Mouse (Mus musculus): Measurements from ENCODE around the gene Casp12. TPM values are rescaled to one million over a fixed set of nuclear protein-coding genes. Genes with fewer than 3 reads are reported as not detected.
A peak's percentile ranks its signal among the peaks of the same experiment; 100 is the strongest.
"Not testable (repeated sequence)": the region's sequence is repeated elsewhere in the genome, so short reads cannot be mapped to it uniquely, and the experiment has no call there.

The Casp12 gene
- total and polyA plus RNA-seq, 2 experiments from 2014 or later, result 1.3 to 1.4 TPM

DNA sequence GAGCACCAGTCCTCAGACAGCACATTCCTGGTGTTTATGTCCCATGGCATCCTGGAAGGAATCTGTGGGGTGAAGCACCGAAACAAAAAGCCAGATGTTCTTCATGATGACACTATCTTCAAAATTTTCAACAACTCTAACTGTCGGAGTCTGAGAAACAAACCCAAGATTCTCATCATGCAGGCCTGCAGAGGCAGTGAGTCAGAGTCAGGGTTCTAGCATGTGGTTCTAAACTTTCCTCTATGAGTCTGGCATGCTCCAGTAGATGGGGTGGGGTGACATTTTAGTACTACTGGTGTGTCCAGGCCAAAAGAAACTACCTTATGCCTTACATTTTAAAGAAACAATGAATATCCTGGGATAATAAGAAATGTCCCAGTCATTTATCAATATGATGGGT, 8.4 kb downstream of the Casp12 start:
- H3K4me3 ChIP-seq (ENCODE audit: low read length), result no peak overlapping the region
- TF ChIP-seq CTCF (IDR thresholded peaks at IDR 0.05; ENCODE audit: low read depth), result no peak
- 85% methylated on average over 2 of the region's 2 CpGs for WGBS

DNA sequence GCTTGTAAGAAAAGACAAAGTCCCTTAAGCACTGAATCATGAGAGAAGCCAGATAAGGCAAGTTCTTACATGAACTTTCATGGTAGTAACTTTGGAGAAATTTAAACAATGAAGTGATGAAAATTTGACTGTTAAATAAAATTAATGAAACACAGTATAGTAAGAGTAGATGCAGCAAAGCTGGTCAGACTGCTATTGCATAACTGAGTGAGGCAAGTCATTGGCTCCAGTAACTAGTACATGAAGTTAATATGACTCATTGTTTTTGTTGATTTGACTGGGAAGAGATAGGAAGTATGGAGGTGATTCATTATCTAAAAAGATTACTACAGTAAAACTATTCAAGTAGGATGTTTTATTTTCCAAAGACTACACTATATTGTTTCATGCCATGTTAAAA, 11.6 kb downstream of the Casp12 start:
- Histone ChIP-seq H3K9me3 (ENCODE audit: low read length) (no peaks in the 10 kb centered on the region), H3K4me1 (ENCODE audit: insufficient read depth, low read length) (no peaks in the 10 kb centered on the region), H3K4me3 (ENCODE audit: low read length) (no peak overlapping the region), H3K27ac (no peak overlapping the region), H3K4me2 (ENCODE audit: low read depth, low read length) (no peak overlapping the region), H3K27me3 (ENCODE audit: insufficient read depth, low read length) (no peaks in the 10 kb centered on the region), H3K9ac (replicated peaks; ENCODE audit: low read length) (no peak overlapping the region), H3K36me3 (ENCODE audit: insufficient read depth, low read length) (no peaks in the 10 kb centered on the region)
- no peak for TF ChIP-seq CTCF (IDR thresholded peaks at IDR 0.05; ENCODE audit: low read depth)
- no peak for DNase-seq (ENCODE audit: low spot score)
- ATAC-seq, result no peak

More for the DNA sequence above, 8.4 kb downstream of the Casp12 start:
- H3K4me2 ChIP-seq (ENCODE audit: low read depth, low read length), result no peak overlapping the region
- no peak for DNase-seq (ENCODE audit: low spot score)
- H3K9ac ChIP-seq (replicated peaks; ENCODE audit: low read length), result no peak overlapping the region
- ATAC-seq, result no peak
- H3K27me3 ChIP-seq (ENCODE audit: insufficient read depth, low read length), result no peaks in the 10 kb centered on the region
- H3K9me3 ChIP-seq (ENCODE audit: low read length), result no peaks in the 10 kb centered on the region
- H3K27ac ChIP-seq, result no peak overlapping the region
- no peaks in the 10 kb centered on the region for H3K36me3 ChIP-seq (ENCODE audit: insufficient read depth, low read length)
- no peaks in the 10 kb centered on the region for H3K4me1 ChIP-seq (ENCODE audit: insufficient read depth, low read length)

DNA sequence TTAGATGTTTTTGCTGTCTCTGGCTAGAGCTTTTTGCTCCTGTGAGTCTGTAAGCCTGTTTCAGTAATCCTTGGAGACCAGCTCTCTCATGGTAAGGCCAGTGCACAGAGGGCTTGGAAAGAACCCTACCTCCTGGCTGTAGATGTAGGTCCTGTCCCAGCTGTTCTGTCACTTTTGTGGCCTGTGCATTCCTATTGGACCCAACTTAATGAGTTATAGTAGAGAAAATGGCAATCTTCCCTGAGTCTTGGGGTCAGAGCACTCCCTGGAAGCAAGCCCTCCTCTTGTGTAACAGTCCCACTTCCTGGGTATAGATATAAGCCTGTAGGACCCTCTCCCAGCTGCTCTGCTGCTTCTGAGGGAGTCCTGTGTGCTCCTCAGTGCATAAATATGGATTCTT, 48.3 kb downstream of the Casp12 start:
- H3K9me3 ChIP-seq (ENCODE audit: low read length), result no peaks in the 10 kb centered on the region
- H3K9ac ChIP-seq (replicated peaks; ENCODE audit: low read length), result no peak overlapping the region
- no peaks in the 10 kb centered on the region for H3K36me3 ChIP-seq (ENCODE audit: insufficient read depth, low read length)
- DNase-seq (ENCODE audit: low spot score) (no peak), ATAC-seq (no peak)
- no peak overlapping the region for H3K4me2 ChIP-seq (ENCODE audit: low read depth, low read length)
- H3K27me3 ChIP-seq (ENCODE audit: insufficient read depth, low read length), result no peaks in the 10 kb centered on the region
- no peak for TF ChIP-seq CTCF (IDR thresholded peaks at IDR 0.05; ENCODE audit: low read depth)
- H3K4me1 ChIP-seq (ENCODE audit: insufficient read depth, low read length), result no peaks in the 10 kb centered on the region
- H3K4me3 ChIP-seq (ENCODE audit: low read length), result no peak overlapping the region
- no peak overlapping the region for H3K27ac ChIP-seq

DNA sequence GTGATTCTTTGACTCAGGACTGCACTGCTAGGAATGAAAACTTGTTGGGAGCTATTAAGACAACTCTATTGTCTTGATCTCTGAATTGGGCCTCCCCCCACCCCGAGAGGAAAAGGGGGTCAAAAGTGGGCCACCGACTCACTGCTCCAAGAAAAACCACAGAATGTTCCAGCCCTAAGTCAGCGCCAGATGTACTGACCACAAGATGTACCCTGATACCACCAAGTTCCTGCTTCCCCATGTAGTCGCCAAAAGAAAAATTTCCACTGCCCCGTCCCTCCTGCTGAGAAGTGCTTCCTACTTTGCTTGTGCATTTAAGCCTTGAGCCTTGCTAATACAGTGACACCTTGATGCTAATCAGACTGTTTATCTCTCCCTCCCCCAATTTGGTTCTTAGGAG, 50.6 kb downstream of the Casp12 start:
- H3K4me3 ChIP-seq (ENCODE audit: low read length); DNase-seq (ENCODE audit: low spot score); H3K36me3 ChIP-seq (ENCODE audit: insufficient read depth, low read length); H3K4me1 ChIP-seq (ENCODE audit: insufficient read depth, low read length); H3K9me3 ChIP-seq (ENCODE audit: low read length); H3K9ac ChIP-seq (replicated peaks; ENCODE audit: low read length); H3K27ac ChIP-seq; H3K27me3 ChIP-seq (ENCODE audit: insufficient read depth, low read length); H3K4me2 ChIP-seq (ENCODE audit: low read depth, low read length); ATAC-seq: not testable (repeated sequence)
- 82% methylated on average over 5 of the region's 5 CpGs for WGBS

GRCm38 (mm10) chr9:5410988-5411568, 65.8 kb downstream of the Casp12 start:
- TF ChIP-seq CTCF (IDR thresholded peaks at IDR 0.05; ENCODE audit: low read depth), result no peak
- WGBS, result 100% methylated on average over 1 of the region's 1 CpGs
- Histone ChIP-seq H3K4me1 (ENCODE audit: insufficient read depth, low read length) (no peaks in the 10 kb centered on the region), H3K4me3 (ENCODE audit: low read length) (no peak overlapping the region), H3K27ac (no peak overlapping the region), H3K36me3 (ENCODE audit: insufficient read depth, low read length) (no peaks in the 10 kb centered on the region), H3K4me2 (ENCODE audit: low read depth, low read length) (no peak overlapping the region), H3K9ac (replicated peaks; ENCODE audit: low read length) (no peak overlapping the region), H3K9me3 (ENCODE audit: low read length) (no peaks in the 10 kb centered on the region), H3K27me3 (ENCODE audit: insufficient read depth, low read length) (no peaks in the 10 kb centered on the region)
- no peak for ATAC-seq
- no peak for DNase-seq (ENCODE audit: low spot score)

DNA sequence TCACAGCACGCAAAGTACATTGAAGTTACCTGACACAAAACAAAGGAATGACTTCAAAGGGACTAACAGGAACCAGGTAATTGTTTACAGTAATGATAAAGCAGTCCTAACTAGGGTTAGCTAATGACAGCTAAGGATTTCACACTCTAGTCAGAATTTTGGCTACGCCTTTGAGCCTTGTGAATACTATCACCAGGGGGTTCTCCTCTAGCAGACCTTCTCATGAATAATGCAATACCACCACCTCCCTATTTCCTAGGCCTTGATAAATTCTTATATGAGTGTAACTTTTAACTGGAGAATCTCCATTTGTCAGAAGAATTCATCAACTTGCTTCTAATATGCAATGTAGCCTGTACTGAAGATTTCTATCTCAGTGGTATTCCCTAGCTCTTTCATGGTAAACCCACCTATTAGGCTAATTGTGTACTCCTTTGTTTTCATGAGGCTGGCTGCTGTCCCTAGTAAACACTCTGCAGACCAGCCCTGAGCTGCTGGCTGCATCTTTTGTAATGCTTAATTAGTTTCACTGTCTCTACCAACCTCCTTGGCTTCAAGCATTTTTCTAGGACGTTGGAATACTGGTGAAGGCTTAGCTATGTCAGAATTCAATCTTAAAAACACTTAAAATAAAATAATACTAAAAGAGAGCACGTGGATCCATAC, 67.3 kb downstream of the Casp12 start:
- H3K27ac ChIP-seq, result peak overlapping the region; percentile 22; the same call in 1 of the 2 replicates
- H3K4me2 ChIP-seq (ENCODE audit: low read depth, low read length), result no peak overlapping the region
- H3K4me1 ChIP-seq (ENCODE audit: insufficient read depth, low read length), result no peaks in the 10 kb centered on the region
- H3K9ac ChIP-seq (replicated peaks; ENCODE audit: low read length), result no peak overlapping the region
- no peak for TF ChIP-seq CTCF (IDR thresholded peaks at IDR 0.05; ENCODE audit: low read depth)
- H3K4me3 ChIP-seq (ENCODE audit: low read length), result no peak overlapping the region
- DNase-seq (ENCODE audit: low spot score), result peak; percentile 34
- 15% methylated on average over 4 of the region's 4 CpGs for WGBS
- no peaks in the 10 kb centered on the region for H3K9me3 ChIP-seq (ENCODE audit: low read length)
- no peaks in the 10 kb centered on the region for H3K36me3 ChIP-seq (ENCODE audit: insufficient read depth, low read length)
- ATAC-seq, result no peak
- no peaks in the 10 kb centered on the region for H3K27me3 ChIP-seq (ENCODE audit: insufficient read depth, low read length)

DNA sequence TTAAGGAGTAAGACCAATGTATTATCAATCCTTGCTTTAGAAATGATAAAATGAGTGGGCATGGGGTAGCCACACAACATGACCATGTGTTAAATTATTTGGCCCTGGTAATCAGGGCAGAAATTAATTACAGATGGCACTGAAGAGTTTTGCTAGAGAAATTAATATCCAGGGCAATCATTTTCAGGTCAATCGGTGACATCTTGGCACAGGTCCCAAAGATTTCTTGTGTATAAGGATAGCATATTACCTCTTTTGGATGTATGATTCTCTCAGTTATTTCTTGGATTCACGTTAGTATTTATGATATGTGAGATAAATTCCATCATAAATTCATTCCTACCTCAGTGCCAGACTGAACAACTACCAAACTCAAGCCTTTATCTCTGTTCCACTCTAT, 72.6 kb downstream of the Casp12 start:
- DNase-seq (ENCODE audit: low spot score) (peak; percentile 3), ATAC-seq (no peak)
- Histone ChIP-seq H3K4me2 (ENCODE audit: low read depth, low read length) (no peak overlapping the region), H3K27ac (no peak overlapping the region), H3K36me3 (ENCODE audit: insufficient read depth, low read length) (no peaks in the 10 kb centered on the region), H3K9ac (replicated peaks; ENCODE audit: low read length) (no peak overlapping the region), H3K9me3 (ENCODE audit: low read length) (no peaks in the 10 kb centered on the region), H3K27me3 (ENCODE audit: insufficient read depth, low read length) (no peaks in the 10 kb centered on the region), H3K4me3 (ENCODE audit: low read length) (no peak overlapping the region), H3K4me1 (ENCODE audit: insufficient read depth, low read length) (no peaks in the 10 kb centered on the region)
- TF ChIP-seq CTCF (IDR thresholded peaks at IDR 0.05; ENCODE audit: low read depth), result no peak
- 64% methylated on average over 2 of the region's 2 CpGs for WGBS

Other genes starting within 250 kb of the Casp12 start
- gene Casp1, start 46.9 kb upstream of the Casp12 start, total RNA-seq (2014; rRNA removed), result 1.6 TPM in 1 of 2 replicates, not detected in the other
- gene Casp1, start 46.9 kb upstream of the Casp12 start, polyA plus RNA-seq (2015; fragmentation: Nextera tagmentation; extraction: Ambion mirVana), result 1.4 and 1.7 TPM in 2 replicates
- 0.16 and 0.25 TPM in 2 replicates for gene Casp4, start 36.6 kb upstream of the Casp12 start, total RNA-seq (2014; rRNA removed)
- gene Casp4, start 36.6 kb upstream of the Casp12 start, polyA plus RNA-seq (2015; fragmentation: Nextera tagmentation; extraction: Ambion mirVana), result 0.55 and 1.3 TPM in 2 replicates